Mouse (Mus musculus): ENCODE data around the gene Plxnc1. TPM values are rescaled to one million over a fixed set of nuclear protein-coding genes. Genes with fewer than 3 reads are reported as not detected.

Gene Plxnc1
- polyA plus RNA-seq, 1 experiment from 2014 or later = 8.7 TPM

DNA sequence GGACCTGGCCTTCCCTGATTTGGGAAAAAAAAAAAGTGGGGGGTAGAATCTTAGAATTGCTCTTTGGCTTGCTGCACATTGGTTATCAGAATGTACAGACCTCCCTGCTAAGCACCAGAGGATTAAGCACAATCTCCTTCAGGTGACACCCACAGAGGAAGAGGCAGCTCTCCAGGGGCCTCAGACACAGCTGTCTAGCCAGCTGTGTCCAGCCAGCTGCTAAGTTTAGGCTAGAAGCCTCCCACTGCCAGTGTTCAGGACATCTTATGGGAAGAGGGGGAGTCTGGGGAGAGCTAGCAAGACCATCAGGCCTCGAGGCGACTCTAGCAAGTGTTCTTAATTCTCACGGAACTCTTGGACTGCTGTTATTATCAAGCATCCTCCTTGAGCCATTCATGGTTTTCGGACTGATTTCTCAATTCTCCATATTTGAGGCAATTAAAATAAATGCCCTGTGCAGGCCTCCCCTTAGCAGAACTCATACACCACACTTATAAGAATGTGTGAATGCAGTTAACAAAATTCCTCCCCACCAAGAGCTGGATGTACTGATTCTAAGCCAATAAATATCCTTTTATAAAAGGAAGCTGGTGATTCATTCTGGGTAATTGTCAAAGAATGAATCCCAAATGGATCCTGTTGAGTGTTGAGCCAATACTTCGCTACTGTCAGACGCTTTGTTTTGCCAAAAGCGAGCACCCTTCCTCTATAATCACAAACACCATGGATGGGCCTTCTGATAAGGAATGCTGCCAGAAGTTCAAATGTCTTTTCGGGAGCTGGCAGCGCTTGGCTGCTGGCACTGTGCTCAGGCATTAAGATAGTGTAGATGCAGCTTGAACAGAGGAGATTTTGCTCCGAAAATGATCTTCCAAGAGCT, 140.4 kb downstream of the Plxnc1 start:
- H3K36me3 ChIP-seq = peaks cover 12% of the 10 kb centered on the region
- 85% methylated on average over 10 of the region's 10 CpGs for WGBS
- H3K4me2 ChIP-seq (replicated peaks) = no peak overlapping the region
- ATAC-seq = no peak
- no peak overlapping the region for H3K4me3 ChIP-seq (replicated peaks)
- no peak overlapping the region for H3K9ac ChIP-seq (replicated peaks)
- no peaks in the 10 kb centered on the region for H3K27me3 ChIP-seq
- H3K4me1 ChIP-seq (replicated peaks) = peaks cover 7% of the 10 kb centered on the region
- H3K27ac ChIP-seq = no peak overlapping the region
- no peaks in the 10 kb centered on the region for H3K9me3 ChIP-seq

DNA sequence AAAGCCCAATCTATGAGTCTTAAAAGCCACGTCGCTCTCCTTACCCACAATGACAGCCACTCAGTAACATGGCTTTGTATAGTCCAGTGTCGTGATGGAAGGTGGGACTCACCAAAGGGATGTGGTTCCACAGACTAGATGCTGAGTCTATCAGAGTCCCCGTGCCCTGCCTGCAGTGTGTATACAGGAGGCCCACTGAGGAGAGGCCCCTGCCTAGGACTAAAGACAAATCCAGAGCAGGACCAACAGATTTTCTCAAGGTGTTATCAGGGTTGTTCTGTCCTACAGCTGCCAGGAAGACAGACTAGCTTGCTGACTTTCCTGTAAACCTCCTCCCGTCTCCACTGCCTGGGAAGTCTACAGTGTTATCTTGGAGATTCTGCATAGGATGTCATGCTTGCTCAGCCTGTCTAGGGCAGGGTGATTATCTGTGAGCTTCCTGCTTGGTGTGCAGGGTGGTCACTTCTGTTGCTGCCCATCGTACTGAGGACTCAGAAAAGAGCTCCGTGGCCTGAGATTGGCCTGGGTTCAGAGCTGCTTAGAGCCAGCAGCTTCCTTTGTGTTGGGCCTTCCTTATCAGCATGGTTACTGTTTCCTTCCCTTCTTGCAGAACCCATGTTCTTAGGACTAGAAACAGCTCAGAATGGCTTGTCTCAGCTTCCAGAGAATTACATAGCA, 143.8 kb downstream of the Plxnc1 start:
- no peak overlapping the region for H3K4me3 ChIP-seq (replicated peaks)
- peaks cover 37% of the 10 kb centered on the region for H3K36me3 ChIP-seq
- no peak for ATAC-seq
- H3K4me2 ChIP-seq (replicated peaks) = no peak overlapping the region
- no peak overlapping the region for H3K9ac ChIP-seq (replicated peaks)
- H3K27ac ChIP-seq = no peak overlapping the region
- H3K4me1 ChIP-seq (replicated peaks) = peaks cover 8% of the 10 kb centered on the region
- no peaks in the 10 kb centered on the region for H3K27me3 ChIP-seq
- no peaks in the 10 kb centered on the region for H3K9me3 ChIP-seq
- WGBS = 93% methylated on average over 7 of the region's 7 CpGs

DNA sequence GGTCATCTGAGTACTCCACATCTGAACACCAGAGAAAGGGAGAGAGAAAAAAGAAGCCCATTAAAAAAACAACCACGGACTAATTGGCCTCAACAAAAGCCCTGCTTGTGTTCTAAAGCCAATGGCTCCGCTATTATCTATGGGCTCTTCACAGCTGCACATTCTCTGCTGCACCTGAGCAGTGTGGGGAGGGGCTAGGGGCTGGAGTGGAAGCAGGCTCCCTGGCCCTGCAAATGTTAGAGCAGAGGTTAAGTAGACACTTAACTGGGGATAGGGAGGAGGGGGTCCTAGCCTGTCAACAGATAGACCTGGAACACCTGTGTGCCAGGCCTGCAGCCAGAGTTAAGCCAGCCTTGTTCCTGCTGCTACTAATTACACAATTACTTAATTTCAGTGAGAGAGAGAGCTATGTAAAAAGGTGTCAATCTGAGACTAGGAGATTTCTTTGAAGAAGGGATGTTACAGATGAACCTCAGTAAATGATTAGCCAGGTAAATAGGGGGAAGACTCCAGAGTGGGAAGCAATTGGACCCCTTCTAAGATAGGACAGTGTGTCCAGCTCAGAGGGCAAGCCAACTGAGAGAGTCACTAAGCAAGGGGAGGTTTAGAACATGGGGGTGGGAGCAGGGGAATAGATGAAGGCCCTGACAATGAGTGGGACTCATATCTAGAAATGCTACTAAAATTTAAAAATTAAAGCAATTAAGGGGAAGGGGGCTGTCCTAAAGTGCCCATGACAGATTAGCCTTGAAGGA, 145.0 kb downstream of the Plxnc1 start:
- Histone ChIP-seq H3K4me2 (replicated peaks) (no peak overlapping the region), H3K4me3 (replicated peaks) (no peak overlapping the region), H3K4me1 (replicated peaks) (peaks cover 8% of the 10 kb centered on the region), H3K27ac (no peak overlapping the region), H3K9ac (replicated peaks) (no peak overlapping the region), H3K27me3 (no peaks in the 10 kb centered on the region), H3K9me3 (no peaks in the 10 kb centered on the region), H3K36me3 (peaks cover 43% of the 10 kb centered on the region)
- no peak for ATAC-seq
- WGBS = 21% methylated on average over 2 of the region's 2 CpGs

DNA sequence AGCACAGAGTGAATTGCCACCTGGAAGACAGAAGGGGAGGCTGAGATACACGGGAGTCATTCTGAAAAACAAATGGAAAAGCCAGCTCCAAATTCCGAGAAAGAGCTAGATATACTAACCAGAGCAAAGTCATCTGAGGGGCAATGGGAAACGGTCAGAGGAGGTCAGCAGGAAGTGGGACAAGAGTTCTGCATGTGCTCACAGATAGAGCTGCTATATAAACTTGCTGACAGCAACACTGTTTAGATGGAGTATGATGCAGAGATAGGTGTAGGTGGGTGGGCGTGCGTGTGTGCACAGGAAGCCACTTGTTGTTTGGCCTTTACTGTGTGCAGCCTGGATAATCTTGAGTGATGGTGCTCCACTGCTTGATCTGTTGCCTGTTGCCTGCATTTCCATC, 146.5 kb downstream of the Plxnc1 start:
- Histone ChIP-seq H3K4me3 (replicated peaks) (no peak overlapping the region), H3K4me2 (replicated peaks) (no peak overlapping the region), H3K27me3 (no peaks in the 10 kb centered on the region), H3K9me3 (no peaks in the 10 kb centered on the region), H3K4me1 (replicated peaks) (peaks cover 8% of the 10 kb centered on the region), H3K9ac (replicated peaks) (no peak overlapping the region), H3K27ac (no peak overlapping the region), H3K36me3 (peaks cover 53% of the 10 kb centered on the region)
- ATAC-seq = no peak
- 91% methylated on average over 5 of the region's 5 CpGs for WGBS

- no peaks in the 10 kb centered on the region for H3K27me3 ChIP-seq
- no peak overlapping the region for H3K9ac ChIP-seq (replicated peaks)
- ATAC-seq = no peak
- 92% methylated on average over 5 of the region's 5 CpGs for WGBS
- no peak overlapping the region for H3K4me3 ChIP-seq (replicated peaks)
- H3K4me2 ChIP-seq (replicated peaks) = no peak overlapping the region
- H3K27ac ChIP-seq = no peak overlapping the region
- no peaks in the 10 kb centered on the region for H3K9me3 ChIP-seq
- H3K36me3 ChIP-seq = peaks cover 65% of the 10 kb centered on the region
- H3K4me1 ChIP-seq (replicated peaks) = peaks cover 6% of the 10 kb centered on the region
Observed at GRCm38 (mm10) chr10:94794666-94795244, 149.9 kb downstream of the Plxnc1 start.

DNA sequence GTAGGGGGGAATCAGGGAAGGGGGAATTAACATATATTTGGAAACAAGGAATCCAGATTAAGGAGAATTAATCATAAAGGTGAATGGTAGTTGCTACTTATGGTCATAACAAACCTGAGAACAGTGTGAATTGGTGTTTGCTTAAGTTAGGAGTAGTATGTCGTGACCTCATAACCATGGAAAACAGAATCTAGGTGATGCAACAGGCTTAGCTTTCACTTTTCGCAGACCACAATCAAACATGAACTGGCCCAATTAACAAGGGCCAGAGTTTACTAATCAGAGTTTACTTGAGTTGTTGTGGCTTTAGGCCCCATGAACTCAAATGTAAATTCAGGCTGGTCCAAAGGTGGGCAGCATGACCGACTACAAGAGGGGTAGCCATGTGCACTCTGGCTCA, 150.7 kb downstream of the Plxnc1 start:
- Histone ChIP-seq H3K36me3 (peaks cover 66% of the 10 kb centered on the region), H3K4me1 (replicated peaks) (no peaks in the 10 kb centered on the region), H3K9ac (replicated peaks) (no peak overlapping the region), H3K27ac (no peak overlapping the region), H3K27me3 (no peaks in the 10 kb centered on the region), H3K4me3 (replicated peaks) (no peak overlapping the region), H3K4me2 (replicated peaks) (no peak overlapping the region), H3K9me3 (no peaks in the 10 kb centered on the region)
- no peak for ATAC-seq
- 95% methylated on average over 3 of the region's 3 CpGs for WGBS

DNA sequence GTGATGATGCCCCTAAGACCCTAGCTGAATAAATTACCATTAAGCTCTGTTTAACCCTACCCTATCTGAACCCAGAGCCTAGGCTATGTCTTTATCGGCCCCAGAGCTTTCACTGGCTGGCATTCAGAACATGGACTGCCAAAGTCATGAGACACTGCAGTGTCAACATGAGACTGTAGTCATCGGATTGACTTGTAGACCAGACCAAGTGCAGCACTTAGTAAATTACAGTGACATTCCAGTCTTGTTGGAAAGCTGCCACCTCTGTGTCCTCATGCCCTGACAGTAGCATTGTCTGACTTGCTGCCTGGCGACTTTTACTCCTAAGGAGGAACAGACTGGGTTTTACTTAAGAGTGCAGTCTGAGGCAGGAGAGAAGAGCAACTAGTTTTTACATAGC, 155.4 kb downstream of the Plxnc1 start:
- Histone ChIP-seq H3K9ac (replicated peaks) (no peak overlapping the region), H3K27me3 (no peaks in the 10 kb centered on the region), H3K9me3 (no peaks in the 10 kb centered on the region), H3K4me3 (replicated peaks) (no peak overlapping the region), H3K4me1 (replicated peaks) (no peaks in the 10 kb centered on the region), H3K4me2 (replicated peaks) (no peak overlapping the region), H3K27ac (no peak overlapping the region), H3K36me3 (peaks cover 41% of the 10 kb centered on the region)
- no peak for ATAC-seq
- 79% methylated on average over 3 of the region's 3 CpGs for WGBS

- no peak for ATAC-seq
- Histone ChIP-seq H3K4me2 (replicated peaks) (no peak overlapping the region), H3K9me3 (no peaks in the 10 kb centered on the region), H3K9ac (replicated peaks) (no peak overlapping the region), H3K27me3 (no peaks in the 10 kb centered on the region), H3K4me3 (replicated peaks) (no peak overlapping the region), H3K4me1 (replicated peaks) (no peaks in the 10 kb centered on the region), H3K36me3 (0 out of 2 replicates have a peak, but pooled peaks cover 5% of the 10 kb centered on the region), H3K27ac (no peak overlapping the region)
- WGBS = 77% methylated on average over 3 of the region's 3 CpGs
Observed at GRCm38 (mm10) chr10:94780618-94781262, 163.9 kb downstream of the Plxnc1 start.

DNA sequence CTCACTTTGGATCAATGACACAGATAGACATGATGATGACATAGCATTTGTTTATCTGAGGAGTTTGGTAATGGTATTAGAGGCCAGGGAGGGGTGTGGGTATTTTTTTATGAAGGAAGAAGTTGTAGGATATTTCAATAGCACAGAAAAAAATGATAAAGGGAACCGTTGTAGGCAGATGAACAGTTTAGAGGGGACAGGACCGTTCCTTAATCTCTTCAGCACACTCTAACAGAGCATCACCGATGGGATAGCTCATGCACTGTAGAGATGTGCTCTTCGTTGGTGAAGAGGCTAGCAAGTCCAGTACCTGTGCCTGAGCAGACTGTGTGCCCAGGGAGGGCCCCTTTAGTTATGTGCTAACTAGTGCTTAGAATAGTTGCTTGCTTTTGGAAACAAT, 165.3 kb downstream of the Plxnc1 start:
- H3K4me2 ChIP-seq (replicated peaks) = no peak overlapping the region
- WGBS = 96% methylated on average over 4 of the region's 4 CpGs
- 0 out of 2 replicates have a peak, but pooled peaks cover 5% of the 10 kb centered on the region for H3K36me3 ChIP-seq
- no peak overlapping the region for H3K27ac ChIP-seq
- ATAC-seq = no peak
- H3K4me1 ChIP-seq (replicated peaks) = no peaks in the 10 kb centered on the region
- no peaks in the 10 kb centered on the region for H3K27me3 ChIP-seq
- H3K4me3 ChIP-seq (replicated peaks) = no peak overlapping the region
- no peak overlapping the region for H3K9ac ChIP-seq (replicated peaks)
- no peaks in the 10 kb centered on the region for H3K9me3 ChIP-seq

- Histone ChIP-seq H3K4me2 (replicated peaks) (no peak overlapping the region), H3K4me3 (replicated peaks) (no peak overlapping the region), H3K9me3 (no peaks in the 10 kb centered on the region), H3K9ac (replicated peaks) (no peak overlapping the region), H3K27me3 (no peaks in the 10 kb centered on the region), H3K27ac (no peak overlapping the region), H3K36me3 (0 out of 2 replicates have a peak, but pooled peaks cover 6% of the 10 kb centered on the region), H3K4me1 (replicated peaks) (no peaks in the 10 kb centered on the region)
- ATAC-seq = no peak
- WGBS = 98% methylated on average over 3 of the region's 3 CpGs
Observed at GRCm38 (mm10) chr10:94777576-94777975, 167.1 kb downstream of the Plxnc1 start.

DNA sequence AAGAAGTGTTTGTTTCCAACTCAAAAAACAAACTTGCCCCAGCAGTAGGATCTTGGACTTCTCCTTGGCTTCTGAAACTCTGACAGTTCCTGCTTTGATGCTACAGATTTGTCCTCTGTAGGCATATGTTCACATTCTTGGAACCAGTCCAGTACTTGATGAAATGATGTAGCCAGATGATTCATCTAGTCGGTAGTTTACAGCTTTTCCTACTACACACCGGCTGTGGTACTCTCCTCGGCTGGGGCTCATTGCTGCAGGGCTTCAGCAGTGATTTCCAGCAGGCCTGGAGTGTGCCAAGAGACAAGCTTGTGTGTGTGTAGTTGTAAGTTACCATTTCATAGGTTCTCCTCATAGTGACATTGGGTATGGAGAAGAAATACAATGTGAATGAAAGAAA, 173.1 kb downstream of the Plxnc1 start:
- no peak overlapping the region for H3K4me2 ChIP-seq (replicated peaks)
- peaks cover 8% of the 10 kb centered on the region; the same call in 1 of the 2 replicates for H3K36me3 ChIP-seq
- H3K4me3 ChIP-seq (replicated peaks) = no peak overlapping the region
- H3K9ac ChIP-seq (replicated peaks) = no peak overlapping the region
- 85% methylated on average over 3 of the region's 3 CpGs for WGBS
- H3K4me1 ChIP-seq (replicated peaks) = no peaks in the 10 kb centered on the region
- no peaks in the 10 kb centered on the region for H3K9me3 ChIP-seq
- no peak for ATAC-seq
- no peak overlapping the region for H3K27ac ChIP-seq
- no peaks in the 10 kb centered on the region for H3K27me3 ChIP-seq

Data from midbrain, embryonic 13.5 days (tissue).